7 mouse cellular contexts compared by ENCODE assay signal in genomic region chr16:31066344-31067098, GRCm38 (mm10). TPM values are rescaled to one million over a fixed set of nuclear protein-coding genes. Genes with fewer than 3 reads are reported as not detected.
DNase-seq lines count a peak whose midpoint lies in the region; ATAC-seq and TF ChIP-seq lines count a peak whose summit lies in the region.

No protein-coding gene starts in this region.

- no peaks in the 10 kb centered on the region for H3K9me3 ChIP-seq in heart, postnatal 0 days (replicated peaks; ENCODE audit: control insufficient read depth, low read length)
- no peaks in the 10 kb centered on the region for H3K9me3 ChIP-seq in limb, embryonic 12.5 days
- no peaks in the 10 kb centered on the region for H3K9me3 ChIP-seq in midbrain, embryonic 16.5 days (replicated peaks; ENCODE audit: control insufficient read depth, low read length, poor library complexity, severe bottlenecking)

- TF ChIP-seq CTCF in heart, postnatal 0 days (IDR thresholded peaks at IDR 0.05; ENCODE audit: low read depth) = no peak

- peak; percentile 87 for ATAC-seq in CD4-positive, CD25-positive, alpha-beta regulatory T cell, adult 4 months
- peak; percentile 56 for ATAC-seq in heart, postnatal 0 days (ENCODE audit: insufficient read depth, low read depth)
- no peak for ATAC-seq in limb, embryonic 12.5 days (ENCODE audit: insufficient number of reproducible peaks, insufficient read depth, low FRiP score, low TSS enrichment, low read depth)
- ATAC-seq in midbrain, embryonic 16.5 days = no peak

- peak; percentile 85 for TF ChIP-seq EP300 in heart, postnatal 0 days (IDR thresholded peaks at IDR 0.05; ENCODE audit: low read depth)

- no peak overlapping the region for H3K9ac ChIP-seq in heart, postnatal 0 days (replicated peaks; ENCODE audit: low read depth, low read length)
- no peak overlapping the region for H3K9ac ChIP-seq in limb, embryonic 12.5 days (replicated peaks)
- no peak overlapping the region for H3K9ac ChIP-seq in midbrain, embryonic 16.5 days (ENCODE audit: low read depth, low read length)

- TF ChIP-seq POLR2A in myocyte (IDR thresholded peaks at IDR 0.05; ENCODE audit: insufficient read length, low read depth) = no peak

- H3K4me2 ChIP-seq in heart, postnatal 0 days (ENCODE audit: low read depth, low read length) = no peak overlapping the region; the same call in 1 of the 2 replicates
- no peak overlapping the region for H3K4me2 ChIP-seq in limb, embryonic 12.5 days
- H3K4me2 ChIP-seq in myocyte (ENCODE audit: low read depth) = no peak overlapping the region
- no peak overlapping the region for H3K4me2 ChIP-seq in midbrain, embryonic 16.5 days (ENCODE audit: low read length)

- WGBS in heart, postnatal 0 days = 37% methylated on average over 15 of the region's 15 CpGs
- WGBS in limb, embryonic 12.5 days = 63% methylated on average over 15 of the region's 15 CpGs
- 71% methylated on average over 15 of the region's 15 CpGs for WGBS in midbrain, embryonic 16.5 days

- H3K27ac ChIP-seq in heart, postnatal 0 days (ENCODE audit: low read depth) = peak overlapping the region; percentile 84
- 0 out of 2 replicates have a peak overlapping the region, but pooled peaks have one; percentile 17 for H3K27ac ChIP-seq in limb, embryonic 12.5 days
- H3K27ac ChIP-seq in midbrain, embryonic 16.5 days (ENCODE audit: low read length) = no peak overlapping the region

- peaks cover 4% of the 10 kb centered on the region; the same call in 1 of the 2 replicates for H3K4me1 ChIP-seq in heart, postnatal 0 days (ENCODE audit: control insufficient read depth, insufficient read depth)
- peaks cover 27% of the 10 kb centered on the region for H3K4me1 ChIP-seq in limb, embryonic 12.5 days (replicated peaks)
- H3K4me1 ChIP-seq in midbrain, embryonic 16.5 days (ENCODE audit: control insufficient read depth, insufficient read depth, low read length) = no peaks in the 10 kb centered on the region

- H3K4me3 ChIP-seq in heart, postnatal 0 days (ENCODE audit: low read depth, low read length) = no peak overlapping the region
- H3K4me3 ChIP-seq in limb, embryonic 12.5 days (replicated peaks) = no peak overlapping the region
- H3K4me3 ChIP-seq in myocyte = no peak overlapping the region
- no peak overlapping the region for H3K4me3 ChIP-seq in midbrain, embryonic 16.5 days (ENCODE audit: low read depth, low read length)

- peak; percentile 69 for DNase-seq in R1 (ENCODE audit: low read depth, low spot score)
- DNase-seq in heart, postnatal 0 days (ENCODE audit: low spot score) = peak; percentile 72
- no peak for DNase-seq in cerebellum, postnatal 10 days

- no peaks in the 10 kb centered on the region for H3K79me2 ChIP-seq in myocyte (ENCODE audit: control insufficient read depth, insufficient read depth)

- no peak overlapping the region for H3ac ChIP-seq in myocyte (ENCODE audit: control insufficient read depth, insufficient read length)

- no peaks in the 10 kb centered on the region for H3K27me3 ChIP-seq in heart, postnatal 0 days (ENCODE audit: control insufficient read depth, insufficient read depth, low read length)
- peaks cover 8% of the 10 kb centered on the region; the same call in 1 of the 2 replicates for H3K27me3 ChIP-seq in limb, embryonic 12.5 days
- H3K27me3 ChIP-seq in myocyte (ENCODE audit: control insufficient read depth, insufficient read depth, insufficient read length) = no peaks in the 10 kb centered on the region
- H3K27me3 ChIP-seq in midbrain, embryonic 16.5 days (ENCODE audit: control insufficient read depth, insufficient read depth, low read depth, low read length) = no peaks in the 10 kb centered on the region

- no peaks in the 10 kb centered on the region for H3K36me3 ChIP-seq in heart, postnatal 0 days (replicated peaks; ENCODE audit: control insufficient read depth, insufficient read depth, low read length)
- H3K36me3 ChIP-seq in limb, embryonic 12.5 days = no peaks in the 10 kb centered on the region
- H3K36me3 ChIP-seq in myocyte (ENCODE audit: control insufficient read depth, insufficient read depth) = no peaks in the 10 kb centered on the region
- no peaks in the 10 kb centered on the region for H3K36me3 ChIP-seq in midbrain, embryonic 16.5 days (ENCODE audit: control insufficient read depth, insufficient read depth, low read length)

TF ChIP-seq in myocyte, 11 proteins besides CTCF, POLR2A, EP300 and RAD21:
- TF ChIP-seq USF1 (IDR thresholded peaks at IDR 0.05; ENCODE audit: low read depth) (peak; percentile 37), MAX (IDR thresholded peaks at IDR 0.05; ENCODE audit: low read depth) (no peak)

RNA-seq across cellular contexts. Expression of gene Xxylt1, which starts 14.7 kb away (rescaled TPM):
- polyA plus RNA-seq in CD4-positive, CD25-positive, alpha-beta regulatory T cell, adult 4 months (2017; shearing (Covaris generic)) = 10 to 100 TPM; 31.2 to 32.9 TPM
- 13.4 and 16.2 TPM in 2 replicates for total RNA-seq in heart, postnatal 0 days (2014; rRNA removed; ENCODE audit: low replicate concordance)
- 5.2 and 5.9 TPM in 2 replicates for polyA plus RNA-seq in heart, postnatal 0 days (2015; fragmentation: Nextera tagmentation; extraction: Ambion mirVana)
- polyA plus RNA-seq in limb, embryonic 12.5 days (2016; fragmentation: Nextera tagmentation; extraction: Ambion mirVana) = 22.4 and 23.0 TPM in 2 replicates
- 7.6 TPM for polyA plus RNA-seq in myocyte (2012; fragmentation: generic; extraction: Trizol)
- 12.4 and 13.7 TPM in 2 replicates for polyA plus RNA-seq in midbrain, embryonic 16.5 days (2015; fragmentation: Nextera tagmentation; extraction: Ambion mirVana)

Comparison
In these comparisons a context has a peak if more than half of its experiments do, and no peak if none do; other contexts are left out.
1. ATAC-seq: peak in CD4-positive, CD25-positive, alpha-beta regulatory T cell, adult 4 months (single experiment) and heart, postnatal 0 days (single experiment); none in limb, embryonic 12.5 days (single experiment) and midbrain, embryonic 16.5 days (single experiment).
2. DNase-seq: peak in R1 (single experiment) and heart, postnatal 0 days (single experiment); none in cerebellum, postnatal 10 days (0 of 2).